Mouse (Mus musculus): Measurements from ENCODE around the gene Dio1. TPM values are rescaled to one million over a fixed set of nuclear protein-coding genes. Genes with fewer than 3 reads are reported as not detected.

Gene Dio1
- 0.09 and 0.23 TPM in 2 replicates for polyA plus RNA-seq (2012; rRNA removed)

GRCm38 (mm10) chr4:107306966-107307365 lies at the start of gene Dio1:
Dio1 (minus strand) TSS chr4:107307169.

GRCm38 (mm10) chr4:107313690-107314478 lies 6.9 kb upstream of the Dio1 start, which contains the start of gene Yipf1:
Yipf1 (plus strand) TSS chr4:107314363.

DNA sequence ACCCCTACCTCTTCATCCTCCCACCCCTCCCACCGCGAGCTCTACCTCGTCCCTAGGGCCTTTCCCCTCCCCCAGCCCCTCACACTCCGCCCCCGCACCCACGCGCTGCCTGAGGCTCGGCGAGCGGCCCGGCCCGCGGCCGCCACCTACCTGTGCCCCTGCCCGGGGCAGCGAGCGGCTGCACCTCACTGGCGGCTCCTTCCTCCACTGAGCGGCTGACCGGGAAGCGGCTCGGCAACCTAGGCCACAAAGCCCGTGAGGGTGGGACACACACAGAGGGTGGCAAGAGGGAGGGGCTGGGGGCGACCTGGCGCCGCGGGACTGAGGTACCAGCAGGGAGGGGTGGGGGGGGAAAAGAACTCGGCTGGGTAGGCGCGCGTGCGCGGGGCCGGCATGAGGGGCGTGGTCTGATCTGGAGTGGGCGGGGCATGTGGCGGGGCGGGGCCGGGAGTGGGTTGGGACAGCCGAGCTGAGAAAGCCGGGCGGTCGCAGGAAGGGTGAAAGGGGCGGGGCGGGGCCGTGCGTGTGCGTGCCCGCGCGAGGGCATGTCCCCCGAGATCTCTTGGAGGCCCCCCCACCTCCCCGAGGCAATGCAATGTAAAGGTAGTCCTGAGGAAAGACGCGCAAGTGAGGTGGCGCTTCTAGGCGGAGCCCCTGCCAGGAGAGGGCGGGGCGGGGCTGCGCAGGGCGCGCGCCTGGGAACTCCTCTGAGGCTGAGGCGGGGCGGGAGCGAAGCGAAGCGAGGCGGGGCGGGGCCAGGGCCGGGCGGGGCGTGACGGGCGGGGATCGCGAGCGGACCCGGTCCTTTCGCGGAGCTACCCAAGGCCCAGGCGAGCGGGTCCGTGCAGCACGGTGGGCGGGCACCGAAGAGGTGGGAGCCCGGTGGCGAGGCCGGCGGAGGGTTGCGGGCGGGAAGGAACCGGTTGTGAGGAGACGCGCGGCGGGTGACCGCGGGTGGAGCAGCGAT lies 53.6 kb downstream of the Dio1 start, which contains the start of the genes Lrrc42 and Hspb11:
TSS of gene Lrrc42 (minus strand) at position 408 of the 967 bp plus-strand sequence.
TSS of gene Hspb11 (plus strand) at position 469 of the 967 bp plus-strand sequence.

Other genes with a start within 250 kb of the Dio1 start
- gene Mrpl37, start 240.3 kb downstream of the Dio1 start, polyA plus RNA-seq (2012; rRNA removed) = 34.4 and 35.7 TPM in 2 replicates
- 2.4 and 2.9 TPM in 2 replicates for gene Cyb5rl, start 240.2 kb downstream of the Dio1 start, polyA plus RNA-seq (2012; rRNA removed)
- gene Cdcp2, start 210.3 kb downstream of the Dio1 start, polyA plus RNA-seq (2012; rRNA removed) = not detected in 2 replicates
- gene Tmem59, start 128.8 kb downstream of the Dio1 start, polyA plus RNA-seq (2012; rRNA removed) = 111 and 119 TPM in 2 replicates
- gene Tceanc2, start 128.1 kb downstream of the Dio1 start, polyA plus RNA-seq (2012; rRNA removed) = 7.2 and 7.6 TPM in 2 replicates
- gene Ldlrad1, start 98.0 kb downstream of the Dio1 start, polyA plus RNA-seq (2012; rRNA removed) = 0.05 TPM in 1 of 2 replicates, not detected in the other
- 8.6 and 9.5 TPM in 2 replicates for gene Lrrc42, start 53.6 kb downstream of the Dio1 start, polyA plus RNA-seq (2012; rRNA removed)
- 6.7 and 6.8 TPM in 2 replicates for gene Hspb11, start 53.6 kb downstream of the Dio1 start, polyA plus RNA-seq (2012; rRNA removed)
- gene Yipf1, start 7.2 kb upstream of the Dio1 start, polyA plus RNA-seq (2012; rRNA removed) = 13.4 and 15.3 TPM in 2 replicates
- 5.8 and 6.3 TPM in 2 replicates for gene Ndc1, start 60.6 kb upstream of the Dio1 start, polyA plus RNA-seq (2012; rRNA removed)
- gene Glis1, start 127.4 kb upstream of the Dio1 start, polyA plus RNA-seq (2012; rRNA removed) = 0.05 and 0.07 TPM in 2 replicates